20 mouse cellular contexts compared by ENCODE assay signal in the genomic region with DNA sequence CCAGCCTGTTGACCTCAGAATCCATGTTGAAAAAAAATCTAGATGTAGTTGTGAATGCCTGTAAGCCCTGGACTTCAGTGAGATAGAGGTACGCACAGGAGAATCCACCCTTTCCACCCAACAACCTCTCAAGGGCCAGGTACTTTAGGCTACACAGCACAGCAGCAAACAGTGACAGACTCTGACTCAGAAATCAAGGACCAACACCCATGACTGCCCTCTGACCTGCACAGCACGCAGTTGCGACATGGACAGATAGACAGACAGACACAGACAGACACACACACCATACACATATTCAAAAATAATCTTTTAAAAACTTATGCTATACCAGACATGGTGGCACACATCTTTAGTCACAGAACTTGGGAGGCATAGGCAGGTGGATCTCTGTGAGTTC. TPM values are rescaled to one million over a fixed set of nuclear protein-coding genes. Genes with fewer than 3 reads are reported as not detected.
DNase-seq lines count a peak whose midpoint lies in the region; ATAC-seq and TF ChIP-seq lines count a peak whose summit lies in the region.
"Had no signal": no experiment of that assay in that cellular context is flagged by ENCODE, and none has a peak within 500 bp of the region (broad histone marks: within the 10 kb centered on the region; RNA-seq: fewer than 3 reads in every experiment).

No protein-coding gene starts in this region.

- H3K4me1 ChIP-seq in bone marrow macrophage, adult 2 months (ENCODE audit: control insufficient read depth, insufficient read depth, low read length), result peaks cover 33% of the 10 kb centered on the region
- peaks cover 9% of the 10 kb centered on the region; the same call in 1 of the 2 replicates for H3K4me1 ChIP-seq in small intestine, adult 2 months (ENCODE audit: control insufficient read depth, insufficient read depth, insufficient read length, low read length)
- no peaks in the 10 kb centered on the region for H3K4me1 ChIP-seq in forebrain, embryonic 12.5 days
- H3K4me1 ChIP-seq: hindbrain, embryonic 10.5 days had no signal

- 0 out of 2 replicates have a peak, but pooled peaks cover 2% of the 10 kb centered on the region for H3K36me3 ChIP-seq in small intestine, adult 2 months (ENCODE audit: control insufficient read depth, insufficient read depth, low read length)
- H3K36me3 ChIP-seq in forebrain, embryonic 12.5 days (replicated peaks), result no peaks in the 10 kb centered on the region
- H3K36me3 ChIP-seq: embryonic facial prominence, embryonic 12.5 days; heart, embryonic 12.5 days; hindbrain, embryonic 10.5 days had no signal

- H3K9ac ChIP-seq in forebrain, embryonic 12.5 days, result no peak overlapping the region
- H3K9ac ChIP-seq: embryonic facial prominence, embryonic 12.5 days; heart, embryonic 12.5 days; hindbrain, embryonic 14.5 days had no signal

- ATAC-seq in forebrain, embryonic 12.5 days (ENCODE audit: low FRiP score), result no peak
- ATAC-seq: CD4-positive, CD25-positive, alpha-beta regulatory T cell, adult 4 months; forebrain, embryonic 16.5 days had no signal

- 68% methylated on average over 3 of the region's 3 CpGs for WGBS in small intestine, adult 2 months
- WGBS in forebrain, embryonic 12.5 days, result 96% methylated on average over 3 of the region's 3 CpGs

- no peak for DNase-seq in layer of hippocampus, adult 2 months (ENCODE audit: low spot score in 2 of 2)
- DNase-seq in layer of hippocampus, postnatal 14 days (ENCODE audit: low spot score in 2 of 2), result no peak
- no peak for DNase-seq in cerebellum, postnatal 10 days
- DNase-seq: adrenal gland, adult 8-10 months; adrenal gland, postnatal 36 days; cerebellum, adult 11 months; cerebellum, adult 8-10 months; cerebellum, postnatal 25 days; gastrocnemius, postnatal 10 days; heart, adult 2 months had no signal

- no peak overlapping the region for H3K4me2 ChIP-seq in forebrain, embryonic 12.5 days
- H3K4me2 ChIP-seq: embryonic facial prominence, embryonic 12.5 days; heart, embryonic 12.5 days; hindbrain, embryonic 14.5 days had no signal

- H3K27me3 ChIP-seq in small intestine, adult 2 months (ENCODE audit: control insufficient read depth, insufficient read depth, low read length), result no peaks in the 10 kb centered on the region
- no peaks in the 10 kb centered on the region for H3K27me3 ChIP-seq in forebrain, embryonic 12.5 days
- H3K27me3 ChIP-seq: embryonic facial prominence, embryonic 12.5 days; heart, embryonic 12.5 days had no signal

- H3K9me3 ChIP-seq in forebrain, embryonic 12.5 days, result no peaks in the 10 kb centered on the region
- H3K9me3 ChIP-seq: embryonic facial prominence, embryonic 12.5 days; G1E; heart, embryonic 12.5 days; hindbrain, embryonic 10.5 days had no signal

- no peak for TF ChIP-seq POLR2A in bone marrow macrophage, adult 2 months (IDR thresholded peaks at IDR 0.05; ENCODE audit: borderline replicate concordance, low read depth, low read length)
- no peak for TF ChIP-seq POLR2A in small intestine, adult 2 months (IDR thresholded peaks at IDR 0.05; ENCODE audit: low read depth, low read length)

- H3K27ac ChIP-seq in layer of hippocampus, adult 2 months, result peak overlapping the region; percentile 65
- peak overlapping the region; percentile 64 for H3K27ac ChIP-seq in bone marrow macrophage, adult 2 months (ENCODE audit: insufficient read depth, low read depth, low read length)
- H3K27ac ChIP-seq in small intestine, adult 2 months (ENCODE audit: insufficient read depth, low read depth, low read length), result peak overlapping the region; percentile 84
- no peak overlapping the region for H3K27ac ChIP-seq in forebrain, embryonic 12.5 days
- H3K27ac ChIP-seq: embryonic facial prominence, embryonic 12.5 days; heart, adult 2 months; hindbrain, embryonic 10.5 days; hindbrain, embryonic 14.5 days had no signal

- H3K4me3 ChIP-seq in layer of hippocampus, adult 2 months, result no peak overlapping the region
- no peak overlapping the region for H3K4me3 ChIP-seq in bone marrow macrophage, adult 2 months (ENCODE audit: insufficient read depth, low read length)
- no peak overlapping the region for H3K4me3 ChIP-seq in small intestine, adult 2 months (ENCODE audit: low read depth, low read length)
- H3K4me3 ChIP-seq in forebrain, embryonic 12.5 days (replicated peaks), result no peak overlapping the region
- H3K4me3 ChIP-seq: embryonic facial prominence, embryonic 12.5 days; heart, adult 2 months; heart, embryonic 12.5 days; hindbrain, embryonic 10.5 days had no signal

- no peak for TF ChIP-seq CTCF in layer of hippocampus, adult 2 months (conservative IDR thresholded peaks at IDR 0.05)
- TF ChIP-seq CTCF in bone marrow macrophage, adult 2 months (IDR thresholded peaks at IDR 0.05; ENCODE audit: low read depth, low read length), result no peak
- TF ChIP-seq CTCF in small intestine, adult 2 months (IDR thresholded peaks at IDR 0.05; ENCODE audit: extremely low read depth, insufficient read length, insufficient replicate concordance, low read depth, low read length), result no peak

RNA-seq across cellular contexts. Expression of gene Mrtfa, which starts 34.7 kb away (rescaled TPM):
- 100 to 1,000 TPM; 109 to 115 TPM for total RNA-seq in layer of hippocampus, adult 2 months (2021)
- total RNA-seq in layer of hippocampus, postnatal 14 days (2021), result 10 to 100 TPM; 78.6 to 79.7 TPM
- polyA plus RNA-seq in bone marrow macrophage, adult 2 months (2012; ENCODE audit: insufficient read depth, insufficient read length, missing spikeins), result 62.6 and 66.0 TPM in 2 replicates
- 16.8 and 34.5 TPM in 2 replicates for polyA plus RNA-seq in small intestine, adult 2 months (2012; rRNA removed)
- polyA plus RNA-seq in forebrain, embryonic 12.5 days (2016; fragmentation: Nextera tagmentation; extraction: Ambion mirVana), result 25.7 and 27.9 TPM in 2 replicates
